Comparison of ENCODE assay signal across 20 mouse cellular contexts in the genomic region with DNA sequence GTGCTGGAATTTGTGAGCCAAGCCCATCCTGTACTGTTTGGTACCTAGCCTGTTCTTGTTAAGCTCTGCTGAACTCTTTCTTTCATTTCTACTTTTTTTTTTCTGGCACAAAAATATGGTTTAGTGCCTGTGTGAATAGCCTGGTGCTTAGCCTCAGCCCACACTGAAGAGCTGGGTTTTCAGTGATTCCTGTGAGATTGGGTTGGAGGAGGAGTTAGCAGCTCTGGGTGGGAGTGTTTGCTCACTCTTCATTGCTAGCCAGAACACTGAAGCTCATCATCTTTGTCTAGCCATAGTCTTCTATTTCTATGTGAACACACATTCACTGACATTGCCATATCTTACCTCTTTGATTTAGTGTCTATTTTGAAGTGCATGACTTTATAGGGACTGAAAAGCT.
A peak's percentile ranks its signal among the peaks of the same experiment; 100 is the strongest.
DNase-seq lines count a peak whose midpoint lies in the region; ATAC-seq lines count a peak whose summit lies in the region.
"Had no signal": no experiment of that assay in that cellular context is flagged by ENCODE, and none has a peak within 500 bp of the region (broad histone marks: within the 10 kb centered on the region; RNA-seq: fewer than 3 reads in every experiment).

No protein-coding gene starts in this region.

- peak; percentile 12; the same call in 1 of the 2 replicates for ATAC-seq in granulocyte monocyte progenitor cell, adult 5-6 weeks (replicated peaks; ENCODE audit: poor library complexity, severe bottlenecking)
- ATAC-seq: forebrain, embryonic 14.5 days; forebrain, postnatal 0 days; intestine, postnatal 0 days; Patski had no signal

- DNase-seq in frontal cortex, adult 2 months (ENCODE audit: extremely low spot score in 1 of 2, low spot score in 1 of 2) = peak; percentile 30 to 45
- no peak for DNase-seq in frontal cortex, postnatal 14 days (ENCODE audit: low spot score in 2 of 2)
- DNase-seq in right cerebral cortex, adult 2 months (ENCODE audit: low spot score in 2 of 2) = peak; percentile 22 to 24
- no peak for DNase-seq in right cerebral cortex, postnatal 10 days (ENCODE audit: low spot score in 2 of 2)
- no peak for DNase-seq in kidney, postnatal 14 days
- DNase-seq in kidney, adult 9 months = no peak
- DNase-seq: adrenal gland, postnatal 10 days; adrenal gland, postnatal 36 days; B cell, adult 2 months; cerebellum, adult 11-12 months; cerebellum, adult 8-10 months; cerebellum, postnatal 10 days; forebrain, postnatal 0 days; gastrocnemius, adult 2 months; gastrocnemius, postnatal 25 days; heart, adult 2 months had no signal

Comparison
In these comparisons a context has a peak if more than half of its experiments do, and no peak if none do; other contexts are left out.
1. DNase-seq: peak in frontal cortex, adult 2 months (2 of 2) and right cerebral cortex, adult 2 months (2 of 2); none in frontal cortex, postnatal 14 days (0 of 2), right cerebral cortex, postnatal 10 days (0 of 2), kidney, postnatal 14 days (single experiment) and kidney, adult 9 months (single experiment).